Mouse (Mus musculus): ENCODE measurements at regions not wholly inside any gene's neighbourhood (a gene's known extent, or its start where the extent isn't known, plus 50 kb on each side); places are given as distances from the start of the nearest gene placed in this dataset.

DNA sequence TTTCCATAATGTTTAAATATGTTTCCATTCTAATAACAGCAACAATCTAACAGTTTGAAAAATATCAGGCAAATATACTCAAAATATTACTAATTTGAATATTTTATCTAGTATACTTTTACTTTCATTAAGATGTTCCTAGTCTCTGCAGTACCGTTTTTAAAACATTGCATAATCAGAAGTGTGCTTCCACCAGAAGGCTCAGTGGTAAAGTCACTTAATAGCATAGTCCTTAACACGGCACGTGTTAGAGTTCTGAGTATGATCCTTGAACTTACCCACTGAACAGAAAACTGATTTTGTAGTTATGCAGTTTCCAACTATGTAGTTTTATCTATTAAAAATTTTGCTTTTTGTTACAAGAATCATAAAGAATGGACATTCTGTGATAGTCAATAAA is 234.5 kb upstream of the Dab2 start:
- H3K27ac ChIP-seq (ENCODE audit: low read depth, low read length): no peak overlapping the region
- no peak overlapping the region for H3K9ac ChIP-seq (ENCODE audit: low read depth, low read length)
- no peak overlapping the region for H3K4me2 ChIP-seq (replicated peaks; ENCODE audit: low read depth, low read length)
- no peaks in the 10 kb centered on the region for H3K4me1 ChIP-seq (ENCODE audit: control insufficient read depth, insufficient read depth, low read length)
- no peak for ATAC-seq (ENCODE audit: low FRiP score, low TSS enrichment)
- no peaks in the 10 kb centered on the region for H3K36me3 ChIP-seq (ENCODE audit: control insufficient read depth, insufficient read depth, low read length)
- H3K4me3 ChIP-seq (ENCODE audit: low read length): no peak overlapping the region
- WGBS: 92% methylated on average over 3 of the region's 3 CpGs
- no peaks in the 10 kb centered on the region for H3K9me3 ChIP-seq (ENCODE audit: control insufficient read depth, low read length)
- H3K27me3 ChIP-seq (ENCODE audit: control insufficient read depth, insufficient read depth, low read length): no peaks in the 10 kb centered on the region

DNA sequence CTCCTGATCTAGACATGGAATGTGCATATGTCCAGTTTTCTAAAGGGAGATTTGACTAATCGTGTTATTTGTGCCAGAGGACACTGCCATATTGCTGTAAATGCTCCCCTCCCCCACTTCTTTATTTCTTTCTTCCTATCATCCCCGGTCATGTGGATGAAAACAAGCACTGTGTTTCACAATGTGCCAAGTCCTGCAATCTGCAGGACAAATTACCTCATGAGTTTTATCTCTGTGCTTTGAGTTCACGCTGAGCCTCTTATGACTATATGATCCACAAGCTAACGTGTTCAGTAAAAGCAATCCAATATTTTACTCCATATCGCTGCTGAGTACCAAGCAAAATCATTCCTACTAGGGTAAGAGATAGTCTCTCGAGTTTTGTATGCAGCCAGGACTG is 232.2 kb upstream of the Dab2 start:
- Histone ChIP-seq H3K9ac (ENCODE audit: low read depth, low read length) (no peak overlapping the region), H3K36me3 (ENCODE audit: control insufficient read depth, insufficient read depth, low read length) (no peaks in the 10 kb centered on the region), H3K27me3 (ENCODE audit: control insufficient read depth, insufficient read depth, low read length) (no peaks in the 10 kb centered on the region), H3K4me3 (ENCODE audit: low read length) (no peak overlapping the region), H3K9me3 (ENCODE audit: control insufficient read depth, low read length) (no peaks in the 10 kb centered on the region), H3K4me2 (replicated peaks; ENCODE audit: low read depth, low read length) (no peak overlapping the region), H3K27ac (ENCODE audit: low read depth, low read length) (no peak overlapping the region), H3K4me1 (ENCODE audit: control insufficient read depth, insufficient read depth, low read length) (no peaks in the 10 kb centered on the region)
- WGBS: 86% methylated on average over 6 of the region's 6 CpGs
- ATAC-seq (ENCODE audit: low FRiP score, low TSS enrichment): no peak

DNA sequence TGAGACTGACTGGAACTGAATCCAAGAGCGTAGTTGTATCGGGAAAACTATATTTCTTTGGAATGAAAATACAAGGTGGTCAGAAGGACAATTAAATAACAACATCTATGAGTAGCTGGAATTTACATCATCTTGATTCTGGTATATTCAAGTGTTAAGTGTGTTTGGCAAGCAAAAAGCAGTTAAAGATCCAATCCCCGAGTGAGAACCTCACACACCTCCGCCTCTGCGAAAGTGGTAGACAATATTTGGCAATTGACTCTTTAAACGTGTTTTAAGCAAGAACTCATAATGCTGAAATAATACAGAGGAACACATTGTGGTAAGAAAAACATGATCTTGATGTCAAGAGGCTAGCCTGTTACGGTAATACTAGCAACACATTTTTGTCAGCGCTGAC is 231.2 kb upstream of the Dab2 start:
- Histone ChIP-seq H3K36me3 (ENCODE audit: control insufficient read depth, insufficient read depth, low read length) (no peaks in the 10 kb centered on the region), H3K4me2 (replicated peaks; ENCODE audit: low read depth, low read length) (no peak overlapping the region), H3K4me3 (ENCODE audit: low read length) (no peak overlapping the region), H3K27me3 (ENCODE audit: control insufficient read depth, insufficient read depth, low read length) (no peaks in the 10 kb centered on the region), H3K27ac (ENCODE audit: low read depth, low read length) (no peak overlapping the region), H3K4me1 (ENCODE audit: control insufficient read depth, insufficient read depth, low read length) (no peaks in the 10 kb centered on the region), H3K9me3 (ENCODE audit: control insufficient read depth, low read length) (no peaks in the 10 kb centered on the region), H3K9ac (ENCODE audit: low read depth, low read length) (no peak overlapping the region)
- WGBS: 91% methylated on average over 8 of the region's 8 CpGs
- no peak for ATAC-seq (ENCODE audit: low FRiP score, low TSS enrichment)

DNA sequence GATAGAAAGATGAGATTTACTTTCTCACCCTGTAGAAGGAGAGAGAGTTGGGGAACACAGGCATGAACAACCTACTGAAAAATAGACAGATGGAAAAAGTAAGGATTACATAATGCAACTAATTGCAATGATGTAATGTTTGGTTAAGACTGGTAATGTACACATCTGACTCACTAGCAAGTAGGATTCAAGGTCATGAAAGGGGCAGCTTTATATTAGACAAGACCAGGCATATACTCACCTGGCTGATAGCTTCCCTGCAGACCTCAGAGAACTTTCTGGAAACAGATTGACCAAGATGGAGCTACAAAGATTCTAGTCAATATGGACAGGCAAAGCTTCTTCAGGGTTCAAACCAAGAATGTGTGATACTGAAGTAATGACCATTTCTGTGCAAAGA is 227.7 kb upstream of the Dab2 start:
- Histone ChIP-seq H3K9me3 (ENCODE audit: control insufficient read depth, low read length) (no peaks in the 10 kb centered on the region), H3K4me3 (ENCODE audit: low read length) (no peak overlapping the region), H3K9ac (ENCODE audit: low read depth, low read length) (no peak overlapping the region), H3K4me2 (replicated peaks; ENCODE audit: low read depth, low read length) (no peak overlapping the region), H3K27ac (ENCODE audit: low read depth, low read length) (no peak overlapping the region), H3K36me3 (ENCODE audit: control insufficient read depth, insufficient read depth, low read length) (no peaks in the 10 kb centered on the region), H3K4me1 (ENCODE audit: control insufficient read depth, insufficient read depth, low read length) (no peaks in the 10 kb centered on the region), H3K27me3 (ENCODE audit: control insufficient read depth, insufficient read depth, low read length) (no peaks in the 10 kb centered on the region)
- no peak for ATAC-seq (ENCODE audit: low FRiP score, low TSS enrichment)

GRCm38 (mm10) chr15:6072920-6073319 is 226.7 kb upstream of the Dab2 start:
- H3K9ac ChIP-seq (ENCODE audit: low read depth, low read length): no peak overlapping the region
- no peak overlapping the region for H3K4me2 ChIP-seq (replicated peaks; ENCODE audit: low read depth, low read length)
- no peaks in the 10 kb centered on the region for H3K9me3 ChIP-seq (ENCODE audit: control insufficient read depth, low read length)
- H3K36me3 ChIP-seq (ENCODE audit: control insufficient read depth, insufficient read depth, low read length): no peaks in the 10 kb centered on the region
- H3K4me1 ChIP-seq (ENCODE audit: control insufficient read depth, insufficient read depth, low read length): no peaks in the 10 kb centered on the region
- no peak for ATAC-seq (ENCODE audit: low FRiP score, low TSS enrichment)
- no peak overlapping the region for H3K4me3 ChIP-seq (ENCODE audit: low read length)
- no peaks in the 10 kb centered on the region for H3K27me3 ChIP-seq (ENCODE audit: control insufficient read depth, insufficient read depth, low read length)
- H3K27ac ChIP-seq (ENCODE audit: low read depth, low read length): no peak overlapping the region
- 68% methylated on average over 3 of the region's 3 CpGs for WGBS

- Histone ChIP-seq H3K4me1 (ENCODE audit: control insufficient read depth, insufficient read depth, low read length) (no peaks in the 10 kb centered on the region), H3K4me3 (ENCODE audit: low read length) (no peak overlapping the region), H3K36me3 (ENCODE audit: control insufficient read depth, insufficient read depth, low read length) (no peaks in the 10 kb centered on the region), H3K4me2 (replicated peaks; ENCODE audit: low read depth, low read length) (no peak overlapping the region), H3K9me3 (ENCODE audit: control insufficient read depth, low read length) (no peaks in the 10 kb centered on the region), H3K27ac (ENCODE audit: low read depth, low read length) (no peak overlapping the region), H3K27me3 (ENCODE audit: control insufficient read depth, insufficient read depth, low read length) (no peaks in the 10 kb centered on the region), H3K9ac (ENCODE audit: low read depth, low read length) (no peak overlapping the region)
- WGBS: 53% methylated on average over 8 of the region's 8 CpGs
- peak; percentile 64; the same call in 1 of the 2 replicates for ATAC-seq (ENCODE audit: low FRiP score, low TSS enrichment)
Measured at GRCm38 (mm10) chr15:6080714-6081635, 218.6 kb upstream of the Dab2 start.

DNA sequence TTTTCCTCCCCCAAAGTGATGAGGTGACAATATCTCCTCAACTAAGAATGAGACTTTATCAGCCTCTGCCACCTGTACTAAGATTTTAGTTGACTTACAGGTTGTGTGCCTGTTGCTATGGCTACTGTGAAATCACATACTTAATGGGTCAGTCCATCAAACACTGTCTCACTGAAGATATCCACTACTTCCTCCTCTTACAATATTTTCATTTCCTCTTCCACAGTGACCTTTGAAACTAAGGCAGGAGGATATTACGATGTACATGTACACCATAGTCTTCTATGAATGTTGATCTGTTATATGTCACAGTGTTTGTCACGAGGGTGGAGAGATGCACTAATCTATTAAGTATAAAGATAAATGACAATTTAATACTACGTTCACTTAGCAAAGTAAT is 212.4 kb upstream of the Dab2 start:
- H3K9me3 ChIP-seq (ENCODE audit: control insufficient read depth, low read length): no peaks in the 10 kb centered on the region
- no peak overlapping the region for H3K4me3 ChIP-seq (ENCODE audit: low read length)
- H3K27me3 ChIP-seq (ENCODE audit: control insufficient read depth, insufficient read depth, low read length): no peaks in the 10 kb centered on the region
- H3K27ac ChIP-seq (ENCODE audit: low read depth, low read length): no peak overlapping the region
- H3K4me1 ChIP-seq (ENCODE audit: control insufficient read depth, insufficient read depth, low read length): no peaks in the 10 kb centered on the region
- no peak overlapping the region for H3K4me2 ChIP-seq (replicated peaks; ENCODE audit: low read depth, low read length)
- WGBS: 80% methylated on average over 3 of the region's 3 CpGs
- H3K9ac ChIP-seq (ENCODE audit: low read depth, low read length): no peak overlapping the region
- no peak for ATAC-seq (ENCODE audit: low FRiP score, low TSS enrichment)
- H3K36me3 ChIP-seq (ENCODE audit: control insufficient read depth, insufficient read depth, low read length): no peaks in the 10 kb centered on the region

DNA sequence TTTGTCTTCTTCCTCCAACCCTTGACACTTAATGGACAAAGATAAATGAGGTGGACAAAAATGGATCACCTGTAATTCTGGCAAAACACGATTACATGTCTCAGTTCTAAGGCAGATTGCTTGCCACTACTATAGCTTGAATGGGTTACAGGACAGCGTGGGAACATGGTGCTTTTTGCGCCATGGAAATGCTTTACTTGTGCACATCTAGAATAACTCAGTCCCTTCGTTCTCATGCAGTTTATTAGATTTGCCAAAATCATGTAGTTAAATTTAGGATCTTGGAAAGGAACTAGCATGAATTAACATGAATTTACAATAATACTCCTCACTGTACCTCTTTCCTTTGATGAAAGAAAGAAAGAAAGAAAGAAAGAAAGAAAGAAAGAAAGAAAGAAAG is 211.1 kb upstream of the Dab2 start:
- H3K27me3 ChIP-seq (ENCODE audit: control insufficient read depth, insufficient read depth, low read length): no peaks in the 10 kb centered on the region
- 89% methylated on average over 4 of the region's 4 CpGs for WGBS
- H3K4me2 ChIP-seq (replicated peaks; ENCODE audit: low read depth, low read length): no peak overlapping the region
- no peak overlapping the region for H3K27ac ChIP-seq (ENCODE audit: low read depth, low read length)
- no peak overlapping the region for H3K4me3 ChIP-seq (ENCODE audit: low read length)
- no peaks in the 10 kb centered on the region for H3K9me3 ChIP-seq (ENCODE audit: control insufficient read depth, low read length)
- ATAC-seq (ENCODE audit: low FRiP score, low TSS enrichment): no peak
- no peak overlapping the region for H3K9ac ChIP-seq (ENCODE audit: low read depth, low read length)
- H3K4me1 ChIP-seq (ENCODE audit: control insufficient read depth, insufficient read depth, low read length): no peaks in the 10 kb centered on the region
- H3K36me3 ChIP-seq (ENCODE audit: control insufficient read depth, insufficient read depth, low read length): no peaks in the 10 kb centered on the region

DNA sequence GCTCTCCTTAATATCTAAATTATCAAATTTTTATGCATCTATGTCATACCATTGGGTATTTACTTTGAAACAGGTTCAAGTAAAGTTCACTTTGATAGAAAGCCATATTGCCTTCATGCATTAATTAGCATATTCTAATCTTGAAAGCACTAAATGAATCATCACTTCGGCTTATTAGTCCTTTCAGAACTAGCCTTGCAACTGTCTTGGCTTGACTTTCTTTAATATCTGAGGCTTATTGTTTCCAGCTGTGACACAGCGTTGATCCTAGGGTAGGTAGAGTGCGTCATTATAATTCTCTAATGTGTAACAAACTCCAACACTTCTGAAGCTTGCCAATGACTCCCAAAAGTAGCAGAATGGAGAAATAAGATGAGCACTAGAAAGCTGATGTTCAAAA is 169.9 kb upstream of the Dab2 start:
- Histone ChIP-seq H3K9me3 (ENCODE audit: control insufficient read depth, low read length) (0 out of 2 replicates have a peak, but pooled peaks cover under 1% of the 10 kb centered on the region), H3K4me3 (ENCODE audit: low read length) (no peak overlapping the region), H3K27ac (ENCODE audit: low read depth, low read length) (no peak overlapping the region), H3K4me2 (replicated peaks; ENCODE audit: low read depth, low read length) (no peak overlapping the region), H3K27me3 (ENCODE audit: control insufficient read depth, insufficient read depth, low read length) (no peaks in the 10 kb centered on the region), H3K4me1 (ENCODE audit: control insufficient read depth, insufficient read depth, low read length) (no peaks in the 10 kb centered on the region), H3K9ac (ENCODE audit: low read depth, low read length) (no peak overlapping the region), H3K36me3 (ENCODE audit: control insufficient read depth, insufficient read depth, low read length) (no peaks in the 10 kb centered on the region)
- 85% methylated on average over 3 of the region's 3 CpGs for WGBS
- no peak for ATAC-seq (ENCODE audit: low FRiP score, low TSS enrichment)

Measured in kidney, embryonic 14.5 days (tissue).